Mouse (Mus musculus) cerebellum, postnatal 25 days (tissue): ENCODE results near the gene Kcng1.

Experiments used
- DNase-seq, 2 experiments: peaks; one replicate each; pipeline ENCODE4 v3.0.0; 2021; ENCODE audit warnings: mixed read lengths in 2 of 2

The Kcng1 gene

DNA sequence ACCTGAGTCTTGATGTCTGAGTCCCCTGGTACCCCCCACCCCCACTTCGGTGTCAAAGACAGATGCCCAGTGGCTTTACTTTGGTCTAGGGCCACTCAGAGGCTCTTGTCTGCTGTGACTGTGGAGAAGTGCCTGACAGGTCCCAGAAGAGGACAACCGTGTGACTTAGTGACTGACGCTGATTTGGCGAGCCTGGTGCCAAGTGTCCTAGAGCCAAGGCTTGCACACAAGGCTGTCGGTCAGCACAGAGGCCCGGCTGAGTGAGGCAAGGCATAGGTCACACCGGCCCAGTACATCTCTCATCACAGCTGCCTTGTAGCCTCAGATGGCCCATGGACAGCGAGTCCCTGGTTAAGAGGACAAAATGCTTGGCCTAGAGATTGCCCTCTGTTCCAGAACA is 22.5 kb downstream of the Kcng1 start:
- DNase-seq, result no peak

DNA sequence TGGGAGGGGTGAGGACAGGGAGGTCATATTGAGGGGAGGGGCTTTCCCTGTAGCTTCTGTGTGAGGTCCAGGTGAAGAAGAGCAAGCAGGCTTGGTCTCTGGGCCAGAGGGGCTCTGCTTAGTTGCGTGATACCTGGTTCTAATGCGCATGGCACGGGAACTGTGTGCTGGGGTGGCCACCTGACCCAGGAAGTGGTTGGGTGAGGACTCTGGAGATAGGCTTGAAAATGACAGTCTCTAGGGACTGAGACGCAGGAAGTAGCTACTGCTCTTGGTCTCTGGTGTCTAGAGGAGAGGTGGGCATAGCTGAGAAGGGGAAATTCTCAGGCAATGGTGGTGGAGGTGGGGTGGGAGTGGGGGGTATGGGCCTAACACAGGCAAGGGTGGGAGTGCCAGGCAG is 24.3 kb downstream of the Kcng1 start:
- DNase-seq, result no peak

DNA sequence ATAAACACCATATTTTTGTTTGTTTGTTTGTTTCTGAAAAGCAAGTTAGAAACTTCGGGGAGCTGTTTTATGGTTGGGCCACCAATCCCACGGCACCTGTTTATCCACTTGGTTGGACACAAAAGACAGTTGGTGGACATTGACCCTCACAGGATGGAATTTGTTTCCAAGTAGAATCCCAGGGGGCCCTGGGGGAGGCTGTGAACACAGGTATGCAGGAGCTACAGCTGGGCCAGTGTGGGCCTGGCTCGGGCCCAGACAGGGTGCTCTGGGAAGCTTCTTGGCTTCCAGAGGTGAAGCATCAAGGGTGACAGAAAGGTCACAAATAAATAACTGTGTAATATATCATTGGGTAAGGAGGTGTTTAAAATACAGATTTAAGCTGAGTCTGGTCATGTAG is 25.0 kb downstream of the Kcng1 start:
- DNase-seq, result no peak

DNA sequence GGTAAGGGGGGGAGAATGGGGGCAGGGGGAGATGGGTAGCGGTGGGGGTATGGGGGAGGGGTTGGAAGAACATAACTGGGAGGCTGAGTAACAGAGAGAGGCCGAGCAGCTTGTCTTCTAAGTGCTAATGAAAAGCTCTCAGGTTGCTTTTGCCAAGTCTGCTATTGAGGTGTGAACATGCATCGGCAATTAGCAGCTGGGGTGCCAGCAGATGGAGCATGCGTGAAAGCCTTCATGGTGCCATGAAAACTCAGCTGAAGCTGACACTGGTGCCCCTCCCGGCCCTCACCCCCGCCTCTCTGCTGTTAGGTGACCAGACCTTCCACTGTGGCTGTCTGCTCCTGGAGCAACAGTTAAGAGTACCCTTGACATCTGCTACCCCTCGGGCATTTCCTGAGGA is 27.7 kb downstream of the Kcng1 start:
- no peak for DNase-seq

DNA sequence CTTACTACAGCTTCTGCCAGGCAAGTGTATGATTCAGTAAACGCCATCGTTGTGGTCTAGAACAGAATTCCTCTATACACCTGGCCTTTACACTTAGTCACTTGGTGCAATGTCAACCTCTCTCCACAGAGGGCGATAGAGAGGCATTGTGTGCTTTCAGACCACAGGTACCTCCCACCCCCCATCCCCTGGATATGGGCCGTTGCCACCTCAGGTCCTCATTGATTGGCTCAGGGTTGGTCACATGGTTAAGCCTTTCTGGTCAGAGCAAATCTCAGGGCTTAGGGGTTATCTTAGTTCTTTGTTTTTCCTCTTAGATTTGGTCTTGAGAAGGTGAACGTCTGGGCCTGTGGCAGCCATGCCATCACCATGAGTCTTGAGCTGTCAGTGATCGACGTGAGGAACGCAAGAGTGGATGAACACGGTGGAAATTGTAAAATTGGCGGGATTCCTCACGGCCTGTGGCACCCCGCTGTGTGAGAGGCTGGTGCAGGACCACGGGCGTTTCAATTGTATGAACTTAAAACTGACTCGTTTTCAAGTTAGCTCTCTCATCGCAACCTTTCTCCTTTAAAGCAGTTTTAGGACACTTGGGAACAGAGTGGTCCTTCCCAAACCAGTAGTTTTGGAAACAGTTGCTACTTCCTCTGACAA is 28.8 kb downstream of the Kcng1 start:
- peak in 1 of 2 experiments; percentile 50 for DNase-seq

DNA sequence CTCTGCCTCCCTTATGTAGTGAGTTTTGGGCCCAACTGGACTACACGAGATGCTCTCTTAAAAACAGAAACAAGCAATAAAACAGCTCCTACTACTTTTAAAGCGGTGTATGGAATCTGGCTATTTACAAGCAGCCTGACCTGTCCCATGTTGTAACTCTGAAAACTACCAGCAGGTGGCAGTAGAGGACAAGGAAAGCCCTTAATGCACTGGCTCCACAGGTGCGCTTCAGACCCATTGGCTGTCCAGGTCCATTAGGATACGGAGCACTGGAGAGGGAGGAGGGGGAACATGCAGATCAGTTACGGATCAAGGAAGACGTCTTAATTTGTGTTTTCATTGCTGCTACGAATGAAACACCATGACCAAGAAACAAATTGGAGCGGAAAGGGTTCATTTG is 31.3 kb downstream of the Kcng1 start:
- DNase-seq, result peak; percentile 84 to 93

DNA sequence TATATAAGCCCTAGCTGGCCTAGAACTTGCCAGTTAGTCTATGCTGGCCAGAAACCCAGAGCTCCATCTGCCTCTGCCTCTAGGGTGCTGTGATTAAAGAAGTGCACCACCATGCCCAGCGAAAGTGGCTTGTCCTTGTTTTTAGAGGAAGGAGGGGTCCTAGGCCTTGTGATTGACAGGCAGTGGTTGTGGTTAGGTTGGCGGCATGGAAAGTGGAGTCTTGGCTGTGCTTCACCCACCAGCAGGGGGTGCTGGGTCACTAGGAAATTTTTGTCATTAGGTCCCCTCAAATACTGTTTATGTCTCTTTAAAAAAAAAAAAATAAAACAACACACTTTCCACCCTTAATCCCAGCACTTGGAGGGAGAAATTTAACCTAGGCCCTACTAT is 32.7 kb downstream of the Kcng1 start:
- DNase-seq, result peak in 1 of 2 experiments; percentile 17

DNA sequence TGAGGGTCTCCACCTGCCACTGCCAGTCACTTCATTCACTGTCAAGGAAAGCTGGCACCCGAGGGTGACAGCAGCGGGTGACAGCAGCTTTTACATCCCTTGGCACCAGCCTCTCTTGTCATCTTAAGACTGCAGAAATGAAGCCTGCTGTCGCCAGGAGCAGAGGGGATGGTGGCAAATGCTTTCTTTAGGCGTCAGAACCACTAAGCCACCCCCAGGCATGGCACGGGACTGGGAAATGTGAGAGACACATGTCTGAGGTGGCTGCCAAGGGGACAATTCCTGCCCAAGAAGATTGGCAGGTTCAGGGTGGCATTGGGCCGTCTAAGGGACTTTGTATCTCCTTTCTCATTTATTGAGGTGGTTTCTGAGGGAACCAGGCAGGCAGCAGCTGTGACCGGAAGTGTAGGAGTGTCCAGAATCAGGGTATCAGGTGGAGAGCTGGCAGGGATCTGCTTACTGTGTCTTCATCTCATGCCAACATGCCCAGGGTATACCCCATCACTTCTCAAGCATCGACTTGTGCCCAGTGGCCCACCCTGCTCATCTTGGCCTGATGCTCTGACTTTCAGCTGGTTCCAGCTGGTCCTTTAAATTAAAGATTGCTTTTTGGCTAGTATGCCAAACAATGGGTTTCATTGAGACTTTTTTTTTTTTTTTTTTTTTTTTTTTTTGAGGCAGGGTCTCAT is 33.2 kb downstream of the Kcng1 start:
- DNase-seq, result no peak

DNA sequence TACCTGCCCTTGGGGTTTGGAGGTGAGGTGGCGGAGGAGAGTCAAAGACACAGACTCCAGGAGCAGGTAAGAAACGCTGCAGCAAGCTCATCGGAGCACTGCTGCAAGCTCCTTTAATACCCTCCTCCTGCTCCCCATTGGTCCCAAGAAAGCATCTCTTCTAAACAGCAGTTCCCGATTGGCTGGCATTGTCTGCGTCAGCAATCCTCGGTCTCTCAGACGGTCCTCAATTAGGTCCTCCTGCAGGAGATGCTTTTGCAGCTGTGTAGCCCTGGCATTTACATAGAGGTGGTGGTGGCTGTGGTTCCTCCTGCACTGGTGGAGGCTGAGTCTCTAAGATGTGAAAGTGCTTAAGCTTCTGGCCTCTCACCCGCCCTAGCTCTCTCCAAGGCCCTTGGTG is 36.0 kb downstream of the Kcng1 start:
- DNase-seq, result no peak

DNA sequence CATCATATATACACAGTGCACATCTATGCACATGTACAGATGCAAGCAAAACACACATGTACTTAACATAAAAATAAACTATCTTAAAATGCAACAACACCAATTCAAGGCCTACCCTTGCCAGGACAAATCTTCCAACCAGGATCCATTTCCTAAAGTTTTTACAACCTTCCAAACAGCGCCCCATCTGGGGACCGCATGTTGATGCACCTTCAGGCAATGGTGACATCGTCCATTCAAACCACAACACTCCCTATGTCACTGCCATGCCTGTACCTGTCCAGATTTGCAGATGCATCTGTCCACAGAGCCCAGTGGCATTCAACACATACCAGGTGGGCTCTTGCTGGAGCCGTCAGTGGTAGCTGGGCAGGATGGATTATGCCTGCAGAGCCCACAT is 38.3 kb downstream of the Kcng1 start:
- no peak for DNase-seq

DNA sequence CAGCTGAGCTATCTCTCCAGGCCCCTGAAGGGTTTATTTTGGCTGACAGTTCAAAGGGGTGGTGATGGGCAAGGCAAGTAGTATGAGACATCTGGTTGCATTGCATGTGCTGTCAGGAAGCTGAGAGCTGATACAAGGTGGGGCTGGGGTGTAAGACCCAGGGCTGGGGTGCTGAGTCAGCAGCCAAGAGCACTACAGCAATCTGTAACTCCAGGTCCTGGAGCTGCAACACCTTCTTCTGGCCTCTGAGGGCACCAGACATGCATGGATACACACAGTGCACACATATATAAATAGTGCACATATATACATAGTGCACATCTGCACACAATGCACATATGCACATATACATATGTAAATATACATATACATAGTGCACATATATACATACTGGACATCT is 38.7 kb downstream of the Kcng1 start:
- DNase-seq, result no peak

DNA sequence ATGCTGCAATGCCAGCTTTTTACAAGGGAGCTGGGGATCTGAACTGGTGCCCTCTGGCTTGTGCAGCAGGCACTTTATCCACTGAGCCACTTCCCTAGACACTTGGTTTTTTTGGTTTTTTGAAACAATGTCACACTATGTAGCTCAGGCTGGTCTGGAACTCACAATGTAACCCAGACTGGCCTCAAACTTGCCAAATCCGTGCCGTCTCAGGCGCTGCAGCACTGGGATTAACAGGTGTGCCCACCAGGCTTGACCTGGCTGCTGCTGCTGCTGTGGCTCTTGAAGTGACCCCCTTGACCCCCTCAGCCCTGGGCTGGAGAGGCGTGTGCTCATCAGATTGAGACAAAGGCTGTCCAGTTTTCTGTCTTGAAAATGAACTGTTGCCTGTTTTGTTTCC is 43.2 kb downstream of the Kcng1 start:
- DNase-seq, result no peak

DNA sequence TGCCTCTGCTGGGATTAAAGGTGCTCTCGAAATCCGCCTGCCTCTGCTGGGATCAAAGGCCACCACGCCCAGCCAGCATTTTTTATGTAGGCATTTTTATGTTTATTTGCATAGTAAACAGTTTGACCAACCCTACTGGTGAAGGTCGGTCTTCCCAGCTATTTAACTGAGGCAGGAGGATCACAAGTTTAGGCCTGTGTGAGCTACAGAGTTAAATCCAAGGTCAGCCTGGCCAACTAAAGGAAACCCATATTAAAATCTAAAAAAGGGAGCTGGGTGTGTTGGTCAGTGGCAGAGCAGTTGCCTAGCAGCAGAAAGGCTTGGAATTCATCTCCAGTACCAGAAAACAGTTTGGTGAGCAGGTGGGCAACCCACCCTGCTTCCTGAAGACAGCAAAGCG is 48.2 kb downstream of the Kcng1 start:
- no peak for DNase-seq

DNA sequence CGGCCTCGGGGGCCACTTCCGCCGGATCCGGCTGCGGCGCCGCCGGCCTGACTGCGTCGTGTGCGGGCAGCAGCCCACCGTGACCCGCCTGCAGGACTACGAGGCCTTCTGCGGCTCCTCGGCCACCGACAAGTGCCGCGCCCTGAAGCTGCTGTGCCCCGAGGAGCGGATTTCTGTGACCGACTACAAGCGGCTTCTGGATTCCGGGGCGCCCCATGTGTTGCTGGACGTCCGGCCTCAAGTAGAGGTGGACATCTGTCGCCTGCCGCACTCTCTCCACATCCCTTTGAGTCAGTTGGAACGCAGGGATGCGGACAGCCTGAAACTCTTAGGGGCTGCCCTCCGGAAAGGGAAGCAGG is 50.1 kb downstream of the Kcng1 start:
- DNase-seq, result no peak

DNA sequence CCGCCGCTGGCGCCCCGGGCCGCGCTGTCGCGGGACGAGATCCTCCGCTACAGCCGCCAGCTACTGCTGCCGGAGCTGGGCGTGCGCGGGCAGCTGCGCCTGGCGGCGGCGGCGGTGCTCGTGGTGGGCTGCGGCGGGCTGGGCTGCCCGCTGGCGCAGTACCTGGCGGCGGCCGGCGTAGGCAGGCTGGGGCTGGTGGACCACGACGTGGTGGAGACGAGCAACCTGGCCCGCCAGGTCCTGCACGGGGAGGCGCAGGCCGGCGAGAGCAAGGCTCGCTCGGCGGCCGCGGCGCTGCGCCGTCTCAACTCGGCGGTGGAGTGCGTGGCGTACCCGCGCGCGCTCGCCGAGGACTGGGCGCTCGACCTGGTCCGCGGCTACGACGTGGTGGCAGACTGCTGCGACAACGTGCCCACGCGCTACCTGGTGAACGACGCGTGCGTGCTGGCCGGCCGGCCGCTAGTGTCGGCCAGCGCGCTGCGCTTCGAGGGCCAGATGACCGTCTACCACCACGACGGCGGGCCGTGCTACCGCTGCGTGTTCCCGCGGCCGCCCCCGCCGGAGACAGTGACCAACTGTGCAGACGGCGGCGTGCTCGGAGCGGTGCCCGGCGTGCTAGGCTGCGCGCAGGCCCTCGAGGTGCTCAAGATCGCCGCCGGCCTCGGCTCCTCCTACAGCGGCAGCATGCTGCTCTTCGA is 50.6 kb downstream of the Kcng1 start:
- DNase-seq, result peak in 1 of 2 experiments; percentile 63

DNA sequence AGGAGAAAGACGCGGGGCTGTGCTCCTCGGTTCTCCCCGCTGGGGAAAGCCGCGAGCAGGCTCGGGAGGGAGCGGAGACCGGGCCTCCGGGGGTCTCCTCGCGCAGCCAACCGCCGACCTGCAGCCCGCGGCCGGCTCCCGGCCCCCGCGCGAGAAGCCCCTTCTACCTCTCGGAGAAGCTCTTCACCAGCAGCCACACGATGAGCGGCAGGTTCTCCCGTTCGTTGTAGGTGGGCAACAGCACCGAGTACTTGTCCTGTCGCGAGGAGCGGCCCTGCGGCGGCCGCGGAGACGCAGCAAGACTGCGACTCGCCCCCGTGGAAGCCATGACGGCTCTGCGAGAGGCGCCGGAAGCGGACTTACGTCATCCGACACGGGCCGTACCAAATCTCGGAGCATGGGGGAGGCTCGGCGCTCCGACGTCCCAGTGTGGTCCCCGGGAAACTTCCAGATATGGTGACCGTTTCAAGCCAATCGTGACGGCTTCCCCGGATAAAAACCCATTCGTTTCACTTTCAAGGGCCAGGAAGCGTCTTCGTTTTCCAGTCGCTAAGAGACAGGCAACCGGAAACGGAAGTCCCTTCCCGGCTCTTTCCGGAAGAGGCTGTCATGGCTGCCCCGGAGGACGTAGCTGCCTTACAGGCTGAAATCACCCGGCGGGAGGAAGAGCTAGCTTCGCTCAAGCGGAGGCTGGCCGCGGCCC is 51.4 kb downstream of the Kcng1 start, which contains the start of the genes Gm20716, Dpm1 and Mocs3:
TSS of gene Gm20716 (minus strand) at position 339 of the 703 bp plus-strand sequence.
TSS of gene Dpm1 (minus strand) at position 566 of the 703 bp plus-strand sequence.
TSS of gene Mocs3 (plus strand) at position 597 of the 703 bp plus-strand sequence.
- DNase-seq, result peak; percentile 88 to 93

DNA sequence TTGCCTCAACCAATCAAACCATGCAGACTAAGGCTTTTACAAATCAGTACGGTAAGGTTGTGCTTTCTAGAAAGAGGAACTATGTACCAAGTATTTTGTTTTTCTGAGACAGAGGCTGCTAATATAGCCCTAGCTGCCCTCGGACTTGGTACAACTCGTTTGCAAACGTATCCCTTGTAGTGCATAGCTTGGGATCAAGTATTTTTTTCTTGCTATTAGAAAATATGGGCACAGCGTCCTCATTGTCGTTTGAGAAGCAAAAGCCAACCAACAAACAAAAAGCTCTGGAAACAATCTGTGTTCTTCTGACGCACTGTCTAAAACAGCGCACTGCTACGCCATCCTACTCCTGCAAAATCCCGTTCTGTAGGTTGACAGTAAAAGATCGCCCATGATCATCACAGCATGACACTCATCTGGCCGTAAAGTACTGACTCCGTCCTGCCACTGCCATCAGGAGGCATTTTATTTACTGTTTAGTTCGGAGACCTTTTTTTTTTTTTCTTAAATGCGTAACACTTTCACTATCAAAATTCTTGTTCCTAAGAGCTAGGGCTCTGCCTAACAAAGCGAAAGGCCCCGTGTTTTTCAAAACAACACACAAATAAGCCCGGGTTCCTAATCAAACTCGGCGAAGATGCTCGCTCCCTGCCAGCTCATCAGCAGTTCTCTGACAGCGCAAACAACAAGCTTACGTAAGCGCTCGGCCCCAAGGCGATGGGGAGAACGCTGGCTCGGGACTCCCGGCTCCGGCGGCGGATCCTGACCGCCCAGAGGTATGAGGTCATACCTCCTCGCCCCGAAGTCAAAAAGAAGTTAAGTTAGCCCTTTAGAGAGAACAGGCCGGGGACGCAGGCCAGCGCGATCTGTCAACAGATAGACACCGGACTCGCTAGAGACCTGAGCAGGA is 52.2 kb downstream of the Kcng1 start:
- DNase-seq, result peak in 1 of 2 experiments; percentile 64

DNA sequence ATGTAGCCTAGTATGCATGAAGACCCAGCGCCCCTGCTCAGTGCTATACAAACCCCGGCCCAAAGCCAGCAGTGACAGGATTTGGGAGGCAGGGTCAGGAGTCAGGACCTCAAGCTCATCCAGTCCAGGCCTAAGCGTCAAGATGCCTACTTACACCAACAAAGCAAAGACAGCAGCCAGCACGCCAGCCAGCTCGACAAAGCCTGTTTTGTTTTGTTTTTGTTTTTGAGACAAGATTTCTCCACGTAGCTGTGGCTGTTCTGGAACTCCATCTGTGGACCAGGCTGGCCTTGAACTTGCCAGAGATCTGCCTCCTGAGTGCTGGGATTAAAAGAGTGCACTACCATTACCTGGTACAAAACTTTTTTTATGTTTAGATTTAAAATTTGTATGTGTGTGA is 58.2 kb downstream of the Kcng1 start:
- no peak for DNase-seq

DNA sequence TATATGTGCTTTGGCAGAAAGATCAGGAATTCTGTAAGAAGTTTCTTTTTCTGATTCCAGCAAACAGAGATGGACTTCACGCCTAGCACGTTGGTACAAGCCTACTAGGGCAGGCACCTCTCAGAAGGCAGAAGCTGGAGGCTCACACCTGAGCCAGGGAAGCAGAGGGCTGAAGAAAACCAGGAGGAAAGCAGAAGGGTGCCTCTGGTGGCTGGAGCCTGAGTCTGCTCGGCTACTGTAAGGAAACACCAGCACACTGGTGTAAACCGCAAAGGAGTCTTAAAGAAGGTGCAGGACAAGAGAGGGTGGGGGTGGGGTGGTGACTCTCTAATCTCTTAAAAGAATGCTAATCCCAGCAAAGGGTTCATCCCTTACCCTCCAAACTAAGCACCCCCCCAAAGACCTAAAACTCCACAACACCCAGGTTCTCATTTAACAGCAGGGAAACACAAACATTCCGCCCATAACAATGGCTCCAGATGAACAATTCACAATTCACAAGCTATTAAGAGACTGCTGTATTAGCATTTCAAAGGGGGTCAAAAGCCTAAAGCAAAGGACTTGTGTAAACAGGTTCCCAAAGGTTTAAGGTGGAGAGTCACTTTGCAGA is 67.6 kb downstream of the Kcng1 start:
- DNase-seq, result no peak
